Comparison of ENCODE assay signal across 8 mouse cellular contexts in the genomic region with DNA sequence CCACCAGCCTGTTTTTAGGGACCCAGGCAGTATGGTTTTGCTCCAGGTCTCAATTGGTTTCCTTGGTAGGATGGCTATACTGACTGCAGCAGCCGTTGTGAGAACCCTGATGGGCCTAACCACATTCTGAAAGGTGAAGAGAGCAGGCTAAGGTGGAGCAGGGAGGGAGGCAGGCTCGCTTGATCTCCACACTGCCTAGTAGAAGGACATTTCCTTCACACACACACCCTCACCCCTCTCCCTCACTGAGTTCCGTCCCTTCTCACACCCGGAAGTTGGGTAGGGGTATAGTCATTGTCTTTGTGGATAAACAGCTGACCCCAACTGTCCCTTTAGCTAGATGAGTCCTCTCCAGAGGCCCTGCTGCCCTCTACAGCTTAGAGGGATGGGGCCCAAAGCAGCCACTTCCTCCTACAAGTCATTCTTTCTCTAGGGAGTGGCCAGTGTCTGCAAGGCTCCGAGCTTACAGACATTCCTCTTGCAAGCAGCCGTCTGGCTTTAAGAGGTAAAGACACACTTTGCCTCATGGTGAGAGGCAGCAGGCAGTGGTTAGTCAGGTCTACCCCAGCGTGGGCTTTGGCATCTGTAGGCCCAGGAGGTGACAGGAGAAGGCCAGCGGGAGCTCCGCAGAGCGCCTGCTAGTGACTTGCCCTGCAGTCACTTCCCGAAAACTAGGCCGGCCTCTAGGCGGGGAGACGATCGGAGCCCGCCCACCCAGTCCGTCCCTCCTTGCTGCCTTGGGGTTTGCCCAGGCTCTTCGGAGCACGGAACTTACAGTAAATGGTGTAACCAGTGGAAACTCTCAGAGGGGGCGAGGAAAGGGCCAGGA. TPM values are rescaled to one million over a fixed set of nuclear protein-coding genes. Genes with fewer than 3 reads are reported as not detected.
DNase-seq lines count a peak whose midpoint lies in the region; ATAC-seq and TF ChIP-seq lines count a peak whose summit lies in the region.

No protein-coding gene starts in this region.

- H3K4me3 ChIP-seq in C2C12 (ENCODE audit: insufficient read depth, poor library complexity, severe bottlenecking): no peak overlapping the region
- peak overlapping the region; percentile 20 for H3K4me3 ChIP-seq in forebrain, embryonic 11.5 days (ENCODE audit: low read depth, low read length)
- peak overlapping the region; percentile 52 for H3K4me3 ChIP-seq in heart, postnatal 0 days (ENCODE audit: low read depth, low read length)
- H3K4me3 ChIP-seq in liver, embryonic 14.5 days (ENCODE audit: insufficient read depth in 1 of 2, low read depth in 2 of 2, low read length in 2 of 2): peak overlapping the region; percentile 55 to 68
- peak overlapping the region; percentile 55 for H3K4me3 ChIP-seq in stomach, embryonic 16.5 days (replicated peaks; ENCODE audit: low read length)

- peak overlapping the region; percentile 51 for H3K4me2 ChIP-seq in forebrain, embryonic 11.5 days (ENCODE audit: low read depth, low read length, severe bottlenecking)
- peak overlapping the region; percentile 81 for H3K4me2 ChIP-seq in heart, postnatal 0 days (ENCODE audit: low read depth, low read length)
- H3K4me2 ChIP-seq in liver, embryonic 14.5 days (ENCODE audit: low read depth): peak overlapping the region; percentile 76
- H3K4me2 ChIP-seq in stomach, embryonic 16.5 days (ENCODE audit: low read depth, low read length): peak overlapping the region; percentile 94

- no peaks in the 10 kb centered on the region for H3K79me3 ChIP-seq in C2C12 (ENCODE audit: low read depth)

- WGBS in forebrain, embryonic 11.5 days: 12% methylated on average over 20 of the region's 20 CpGs
- 10% methylated on average over 20 of the region's 20 CpGs for WGBS in heart, postnatal 0 days
- 2% methylated on average over 20 of the region's 20 CpGs for WGBS in liver, embryonic 14.5 days (ENCODE audit: insufficient replicate concordance)
- WGBS in stomach, embryonic 16.5 days: 8% methylated on average over 20 of the region's 20 CpGs

- no peak for ATAC-seq in forebrain, embryonic 11.5 days (replicated peaks; ENCODE audit: low FRiP score)
- ATAC-seq in heart, postnatal 0 days (ENCODE audit: insufficient read depth, low read depth): peak; percentile 91
- peak; percentile 82 for ATAC-seq in liver, embryonic 14.5 days (ENCODE audit: insufficient read depth)
- peak; percentile 90 for ATAC-seq in stomach, embryonic 16.5 days (ENCODE audit: insufficient read depth, low FRiP score)

- no peak; the same call in 1 of the 2 replicates for TF ChIP-seq EP300 in heart, postnatal 0 days (IDR thresholded peaks at IDR 0.05; ENCODE audit: low read depth)
- no peak for TF ChIP-seq EP300 in liver, embryonic 14.5 days (IDR thresholded peaks at IDR 0.05; ENCODE audit: low read depth)

- no peaks in the 10 kb centered on the region for H3K36me3 ChIP-seq in C2C12 (ENCODE audit: control insufficient read depth, insufficient read depth)
- no peaks in the 10 kb centered on the region for H3K36me3 ChIP-seq in forebrain, embryonic 11.5 days (ENCODE audit: control insufficient read depth, insufficient read depth, low read length)
- no peaks in the 10 kb centered on the region for H3K36me3 ChIP-seq in heart, postnatal 0 days (replicated peaks; ENCODE audit: control insufficient read depth, insufficient read depth, low read length)
- no peaks in the 10 kb centered on the region for H3K36me3 ChIP-seq in liver, embryonic 14.5 days (replicated peaks; ENCODE audit: control insufficient read depth, insufficient read depth, low read depth)
- H3K36me3 ChIP-seq in stomach, embryonic 16.5 days (ENCODE audit: control insufficient read depth, insufficient read depth, low read length): no peaks in the 10 kb centered on the region

- H3ac ChIP-seq in C2C12 (ENCODE audit: control insufficient read depth, insufficient read length, low read depth): peak overlapping the region; percentile 18

- peak overlapping the region; percentile 58 for H3K9ac ChIP-seq in forebrain, embryonic 11.5 days (ENCODE audit: low read length)
- peak overlapping the region; percentile 64 for H3K9ac ChIP-seq in heart, postnatal 0 days (replicated peaks; ENCODE audit: low read depth, low read length)
- peak overlapping the region; percentile 58 for H3K9ac ChIP-seq in liver, embryonic 14.5 days (replicated peaks)
- H3K9ac ChIP-seq in stomach, embryonic 16.5 days (ENCODE audit: low read length): peak overlapping the region; percentile 78

- no peaks in the 10 kb centered on the region for H3K9me3 ChIP-seq in forebrain, embryonic 11.5 days (ENCODE audit: control insufficient read depth, low read length)
- H3K9me3 ChIP-seq in heart, postnatal 0 days (replicated peaks; ENCODE audit: control insufficient read depth, low read length): no peaks in the 10 kb centered on the region
- no peaks in the 10 kb centered on the region for H3K9me3 ChIP-seq in liver, embryonic 14.5 days (ENCODE audit: control insufficient read depth, low read length)
- H3K9me3 ChIP-seq in stomach, embryonic 16.5 days (replicated peaks; ENCODE audit: control insufficient read depth, low read length): no peaks in the 10 kb centered on the region

- TF ChIP-seq CTCF in C2C12 (IDR thresholded peaks at IDR 0.05; ENCODE audit: control insufficient read depth, insufficient read depth, insufficient read length): peak; percentile 28
- peak; percentile 21; the same call in 1 of the 2 replicates for TF ChIP-seq CTCF in heart, postnatal 0 days (IDR thresholded peaks at IDR 0.05; ENCODE audit: low read depth)
- no peak; the same call in 1 of the 2 replicates for TF ChIP-seq CTCF in liver, embryonic 14.5 days (IDR thresholded peaks at IDR 0.05; ENCODE audit: low read depth)

- peaks cover 9% of the 10 kb centered on the region for H3K27me3 ChIP-seq in C2C12 (ENCODE audit: control insufficient read depth, insufficient read depth, insufficient read length)
- H3K27me3 ChIP-seq in forebrain, embryonic 11.5 days (ENCODE audit: control insufficient read depth, insufficient read depth, low read length): peaks cover 8% of the 10 kb centered on the region
- no peaks in the 10 kb centered on the region for H3K27me3 ChIP-seq in heart, postnatal 0 days (ENCODE audit: control insufficient read depth, insufficient read depth, low read length)
- no peaks in the 10 kb centered on the region for H3K27me3 ChIP-seq in liver, embryonic 14.5 days (ENCODE audit: control insufficient read depth, insufficient read depth, low read length)
- no peaks in the 10 kb centered on the region for H3K27me3 ChIP-seq in stomach, embryonic 16.5 days (ENCODE audit: control insufficient read depth, insufficient read depth, low read length)

- peaks cover 6% of the 10 kb centered on the region; the same call in 1 of the 2 replicates for H3K4me1 ChIP-seq in forebrain, embryonic 11.5 days (replicated peaks; ENCODE audit: control insufficient read depth, insufficient read depth, low read length)
- no peaks in the 10 kb centered on the region; the same call in none of the 2 replicates for H3K4me1 ChIP-seq in heart, postnatal 0 days (ENCODE audit: control insufficient read depth, insufficient read depth)
- H3K4me1 ChIP-seq in liver, embryonic 14.5 days (replicated peaks; ENCODE audit: control insufficient read depth in 2 of 2, insufficient read depth in 2 of 2, low read length in 1 of 2): peaks cover 0 to 13% of the 10 kb centered on the region in 2 experiments; a peak in 2 of 4 replicates
- peaks cover 12% of the 10 kb centered on the region for H3K4me1 ChIP-seq in stomach, embryonic 16.5 days (ENCODE audit: control insufficient read depth, insufficient read depth, low read length)

- no peak overlapping the region for H3K27ac ChIP-seq in forebrain, embryonic 11.5 days (ENCODE audit: low read depth, low read length)
- H3K27ac ChIP-seq in heart, postnatal 0 days (ENCODE audit: low read depth): peak overlapping the region; percentile 80
- H3K27ac ChIP-seq in liver, embryonic 14.5 days: peak overlapping the region; percentile 55
- H3K27ac ChIP-seq in stomach, embryonic 16.5 days (ENCODE audit: low read length): peak overlapping the region; percentile 93

- DNase-seq in adrenal gland, postnatal 4 days (ENCODE audit: low spot score in 2 of 2): peak; percentile 63 to 77
- peak; percentile 73 for DNase-seq in forebrain, embryonic 11.5 days (ENCODE audit: low spot score)
- peak; percentile 78 for DNase-seq in heart, postnatal 0 days (ENCODE audit: low spot score)
- peak; percentile 71 to 85 for DNase-seq in kidney, postnatal 36 days
- DNase-seq in liver, embryonic 14.5 days (ENCODE audit: low read depth in 3 of 3, low spot score in 3 of 3): peak; percentile 44 to 62 (median 48)
- peak; percentile 79 to 80 for DNase-seq in natural killer cell, adult 2 months (ENCODE audit: low spot score in 2 of 2)

- H3K79me2 ChIP-seq in C2C12 (ENCODE audit: control insufficient read depth, insufficient read depth): no peaks in the 10 kb centered on the region

TF ChIP-seq in C2C12, 6 proteins besides CTCF, POLR2A, EP300 and RAD21 (continues in another document):
- TF ChIP-seq MAX (IDR thresholded peaks at IDR 0.05) (no peak), USF1 (IDR thresholded peaks at IDR 0.05; ENCODE audit: low read depth) (no peak), CEBPB (IDR thresholded peaks at IDR 0.05; ENCODE audit: low read depth) (no peak), FOSL1 (IDR thresholded peaks at IDR 0.05; ENCODE audit: insufficient read depth, low read length, poor library complexity, severe bottlenecking) (no peak), MYOG (IDR thresholded peaks at IDR 0.05; ENCODE audit: control insufficient read depth, extremely low read depth, insufficient read length) (no peak)

RNA-seq across cellular contexts. Expression of gene Batf, which starts 18.7 kb away (rescaled TPM):
- 0.06 TPM for polyA plus RNA-seq in C2C12 (2012; fragmentation: generic; extraction: Trizol)
- 1 to 10 TPM in 1 of 2 experiments, under 1 TPM in 1; 0.87 to 1.2 TPM for total RNA-seq in adrenal gland, postnatal 4 days (2021)
- 1.3 and 1.5 TPM in 2 replicates for polyA plus RNA-seq in forebrain, embryonic 11.5 days (2014; fragmentation: Nextera tagmentation; extraction: Ambion mirVana)
- 1.4 and 3.2 TPM in 2 replicates for total RNA-seq in heart, postnatal 0 days (2014; rRNA removed; ENCODE audit: low replicate concordance)
- polyA plus RNA-seq in heart, postnatal 0 days (2015; fragmentation: Nextera tagmentation; extraction: Ambion mirVana): 2.1 and 2.6 TPM in 2 replicates
- 2.6 and 3.6 TPM in 2 replicates for polyA plus RNA-seq in liver, embryonic 14.5 days (2012; rRNA removed)
- 2.8 and 3.7 TPM in 2 replicates for polyA plus RNA-seq in liver, embryonic 14.5 days (2014; fragmentation: Nextera tagmentation; extraction: Ambion mirVana)
- polyA plus RNA-seq in stomach, embryonic 16.5 days (2015; fragmentation: Nextera tagmentation; extraction: Ambion mirVana): 3.4 and 4.6 TPM in 2 replicates

RNA-seq across cellular contexts. Expression of gene Flvcr2, which starts 41.1 kb away (rescaled TPM):
- 0.16 TPM for polyA plus RNA-seq in C2C12 (2012; fragmentation: generic; extraction: Trizol)
- 1 to 10 TPM; 6.3 to 7.3 TPM for total RNA-seq in adrenal gland, postnatal 4 days (2021)
- 0.84 and 1.0 TPM in 2 replicates for polyA plus RNA-seq in forebrain, embryonic 11.5 days (2014; fragmentation: Nextera tagmentation; extraction: Ambion mirVana)
- 16.2 and 28.2 TPM in 2 replicates for total RNA-seq in heart, postnatal 0 days (2014; rRNA removed; ENCODE audit: low replicate concordance)
- 7.3 and 9.7 TPM in 2 replicates for polyA plus RNA-seq in heart, postnatal 0 days (2015; fragmentation: Nextera tagmentation; extraction: Ambion mirVana)
- 2.7 TPM in 2 replicates for polyA plus RNA-seq in liver, embryonic 14.5 days (2012; rRNA removed)
- 3.6 TPM in 2 replicates for polyA plus RNA-seq in liver, embryonic 14.5 days (2014; fragmentation: Nextera tagmentation; extraction: Ambion mirVana)
- polyA plus RNA-seq in stomach, embryonic 16.5 days (2015; fragmentation: Nextera tagmentation; extraction: Ambion mirVana): 2.1 and 2.2 TPM in 2 replicates
